Comparison of ENCODE assay signal across 8 mouse cellular contexts in genomic region chr17:29548994-29549393, GRCm38 (mm10). TPM values are rescaled to one million over a fixed set of nuclear protein-coding genes. Genes with fewer than 3 reads are reported as not detected.
DNase-seq lines count a peak whose midpoint lies in the region; ATAC-seq and TF ChIP-seq lines count a peak whose summit lies in the region.
"Had no signal": no experiment of that assay in that cellular context is flagged by ENCODE, and none has a peak within 500 bp of the region (broad histone marks: within the 10 kb centered on the region; RNA-seq: fewer than 3 reads in every experiment).

No protein-coding gene starts in this region.

- intact Hi-C loops in gastrocnemius, postnatal 36 days (cut with DNase I) = no loop called here

- H3K4me3 ChIP-seq in CH12.LX (replicated peaks in 1 of 3; ENCODE audit: low read depth in 2 of 3, low read length in 2 of 3, poor library complexity in 1 of 3) = no peak overlapping the region
- no peak overlapping the region for H3K4me3 ChIP-seq in hindbrain, embryonic 11.5 days (ENCODE audit: low read depth, low read length)

- in situ Hi-C loops in CH12.LX (cut with MboI; ENCODE audit: low pct_ligation_motif_present, low pct_unique_long_range_greater_than_20kb, low sequenced_read_pairs) = no loop called here

- peaks cover 5% of the 10 kb centered on the region for H3K27me3 ChIP-seq in CH12.LX (replicated peaks)
- no peaks in the 10 kb centered on the region for H3K27me3 ChIP-seq in hindbrain, embryonic 11.5 days (ENCODE audit: control insufficient read depth, insufficient read depth, low read length)

- dilution Hi-C loops in CH12.LX (cut with MboI; ENCODE audit: extremely low pct_ligation_motif_present, extremely low pct_unique_long_range_greater_than_20kb, low sequenced_read_pairs) = no loop called here

- WGBS in hindbrain, embryonic 11.5 days = 53% methylated on average over 8 of the region's 8 CpGs

- peak overlapping the region; percentile 87 for H3K4me2 ChIP-seq in CH12.LX (ENCODE audit: insufficient read depth, low read depth, poor library complexity, severe bottlenecking)
- peak overlapping the region; percentile 19; the same call in 1 of the 2 replicates for H3K4me2 ChIP-seq in hindbrain, embryonic 11.5 days (replicated peaks; ENCODE audit: low read depth, low read length)

- no peak for TF ChIP-seq RAD21 in CH12.LX (IDR thresholded peaks at IDR 0.05; ENCODE audit: low read depth, low read length)

- H3K4me1 ChIP-seq in CH12.LX (ENCODE audit: control insufficient read depth in 1 of 2, insufficient read depth in 2 of 2) = peaks cover 2 to 24% of the 10 kb centered on the region in 2 experiments; a peak in 3 of 4 replicates
- H3K4me1 ChIP-seq in hindbrain, embryonic 11.5 days (replicated peaks; ENCODE audit: control insufficient read depth, insufficient read depth, low read length) = no peaks in the 10 kb centered on the region; the same call in 1 of the 2 replicates

- DNase-seq in 3T3-L1 (ENCODE audit: low read depth, low spot score) (peak; percentile 40), CH12.LX (ENCODE audit: extremely low read depth) (no peak), adipocyte (ENCODE audit: low spot score) (no peak)
- no peak for DNase-seq in hindbrain, embryonic 11.5 days (ENCODE audit: low spot score)
- DNase-seq in right cerebral cortex, postnatal 10 days (ENCODE audit: low spot score in 2 of 2) = no peak
- no peak for DNase-seq in gastrocnemius, postnatal 36 days

- TF ChIP-seq CTCF in CH12.LX (conservative IDR thresholded peaks at IDR 0.05 in 1 of 2, IDR thresholded peaks at IDR 0.05 in 1 of 2; ENCODE audit: low read depth in 2 of 2, low read length in 2 of 2) = no peak

- H3K36me3 ChIP-seq in CH12.LX (replicated peaks in 1 of 2; ENCODE audit: control insufficient read depth in 1 of 2, insufficient read depth in 1 of 2, low read length in 1 of 2) = peaks cover 0 to 8% of the 10 kb centered on the region in 2 experiments
- H3K36me3 ChIP-seq in hindbrain, embryonic 11.5 days (ENCODE audit: control insufficient read depth, insufficient read depth, low read length) = no peaks in the 10 kb centered on the region

- ATAC-seq in hindbrain, embryonic 11.5 days (ENCODE audit: low FRiP score) = peak; percentile 43; the same call in 1 of the 2 replicates
- ATAC-seq in megakaryocyte, adult 5-6 weeks (ENCODE audit: poor library complexity, severe bottlenecking) = 0 out of 2 replicates have a peak, but pooled peaks have one; percentile 22

- peaks cover 12% of the 10 kb centered on the region for H3K79me2 ChIP-seq in CH12.LX (replicated peaks; ENCODE audit: control insufficient read depth, extremely low read depth, insufficient read depth, poor library complexity, severe bottlenecking)

- TF ChIP-seq POLR2A in CH12.LX (IDR thresholded peaks at IDR 0.05; ENCODE audit: low read depth, low read length) = no peak

- H3K9me3 ChIP-seq in CH12.LX (replicated peaks; ENCODE audit: low read length) = peaks cover 7% of the 10 kb centered on the region
- no peaks in the 10 kb centered on the region for H3K9me3 ChIP-seq in hindbrain, embryonic 11.5 days (ENCODE audit: control insufficient read depth, low read length)

- no peak overlapping the region for H3K27ac ChIP-seq in CH12.LX (ENCODE audit: insufficient read depth, low read depth)
- H3K27ac ChIP-seq in hindbrain, embryonic 11.5 days (ENCODE audit: low read depth, low read length) = no peak overlapping the region

- TF ChIP-seq EP300 in CH12.LX (IDR thresholded peaks at IDR 0.05; ENCODE audit: low read length) = no peak

- H3K9ac ChIP-seq in CH12.LX (ENCODE audit: insufficient read depth, low read depth) = no peak overlapping the region
- no peak overlapping the region for H3K9ac ChIP-seq in hindbrain, embryonic 11.5 days (ENCODE audit: low read depth, low read length)

TF ChIP-seq in CH12.LX, 34 proteins besides CTCF, POLR2A, EP300 and RAD21:
- TF ChIP-seq NELFE (IDR thresholded peaks at IDR 0.05; ENCODE audit: low read depth, low read length) (no peak), PAX5 (IDR thresholded peaks at IDR 0.05; ENCODE audit: low read length) (no peak), USF2 (conservative IDR thresholded peaks at IDR 0.05; ENCODE audit: low read depth, low read length) (no peak), CHD2 (IDR thresholded peaks at IDR 0.05; ENCODE audit: low read length) (no peak), RCOR1 (conservative IDR thresholded peaks at IDR 0.05; ENCODE audit: low read depth, low read length) (no peak), ZNF384 (IDR thresholded peaks at IDR 0.05; ENCODE audit: low read depth, low read length) (no peak), MYC (IDR thresholded peaks at IDR 0.05; ENCODE audit: low read depth, low read length) (no peak), SIN3A (IDR thresholded peaks at IDR 0.05; ENCODE audit: low read length) (no peak), KAT2A (IDR thresholded peaks at IDR 0.05; ENCODE audit: insufficient replicate concordance, low read length) (no peak), POLR2AphosphoS2 (IDR thresholded peaks at IDR 0.05; ENCODE audit: low read depth, low read length) (no peak), USF1 (IDR thresholded peaks at IDR 0.05; ENCODE audit: low read depth, low read length) (no peak), ETS1 (conservative IDR thresholded peaks at IDR 0.05; ENCODE audit: low read depth, low read length) (no peak), ZMIZ1 (IDR thresholded peaks at IDR 0.05; ENCODE audit: low read depth, low read length) (no peak), IRF4 (IDR thresholded peaks at IDR 0.05; ENCODE audit: low read depth, low read length) (no peak), MXI1 (IDR thresholded peaks at IDR 0.05; ENCODE audit: low read depth, low read length) (no peak), NRF1 (IDR thresholded peaks at IDR 0.05; ENCODE audit: low read depth, low read length) (no peak), HCFC1 (IDR thresholded peaks at IDR 0.05; ENCODE audit: low read depth, low read length) (no peak)

RNA-seq across cellular contexts. Expression of gene Gm17657, which starts 0.4 kb away (rescaled TPM):
- total RNA-seq in CH12.LX (2012; rRNA removed) (0.21 and 0.50 TPM in 2 replicates), CH12.LX (2014; rRNA removed) (not detected in 2 replicates)
- 0.16 and 0.20 TPM in 2 replicates for polyA plus RNA-seq in CH12.LX (2012; ENCODE audit: insufficient read length, low read depth)
- not detected in 2 replicates for polyA plus RNA-seq in hindbrain, embryonic 11.5 days (2014; fragmentation: Nextera tagmentation; extraction: Ambion mirVana)
- not detected in 2 replicates for total RNA-seq in megakaryocyte, adult 5-6 weeks (2015)
- not detected in 2 replicates for total RNA-seq in megakaryocyte, adult 5-6 weeks (2017)
- total RNA-seq in gastrocnemius, postnatal 36 days (2021) = not detected
- total RNA-seq: gastrocnemius, adult 2 months had no signal

RNA-seq across cellular contexts. Expression of gene Tbc1d22b, which starts 0.6 kb away (rescaled TPM):
- total RNA-seq in CH12.LX (2012; rRNA removed) = 6.6 and 7.3 TPM in 2 replicates
- 3.1 and 3.8 TPM in 2 replicates for total RNA-seq in CH12.LX (2014; rRNA removed)
- polyA plus RNA-seq in CH12.LX (2012; ENCODE audit: insufficient read length, low read depth) = 13.4 and 17.3 TPM in 2 replicates
- polyA plus RNA-seq in hindbrain, embryonic 11.5 days (2014; fragmentation: Nextera tagmentation; extraction: Ambion mirVana) = 15.3 and 17.2 TPM in 2 replicates
- 11.3 and 11.5 TPM in 2 replicates for total RNA-seq in megakaryocyte, adult 5-6 weeks (2015)
- 4.9 and 6.8 TPM in 2 replicates for total RNA-seq in megakaryocyte, adult 5-6 weeks (2017)
- 1 to 10 TPM; 7.3 to 9.1 TPM for total RNA-seq in gastrocnemius, postnatal 36 days (2021)

RNA-seq across cellular contexts. Expression of gene Tmem217, which starts 3.2 kb away (rescaled TPM):
- 0.76 and 0.97 TPM in 2 replicates for total RNA-seq in CH12.LX (2012; rRNA removed)
- not detected in 2 replicates for total RNA-seq in CH12.LX (2014; rRNA removed)
- polyA plus RNA-seq in CH12.LX (2012; ENCODE audit: insufficient read length, low read depth) = 0.26 TPM in 1 of 2 replicates, not detected in the other
- 0.50 and 0.60 TPM in 2 replicates for polyA plus RNA-seq in hindbrain, embryonic 11.5 days (2014; fragmentation: Nextera tagmentation; extraction: Ambion mirVana)
- total RNA-seq in megakaryocyte, adult 5-6 weeks (2015) = not detected in 2 replicates
- total RNA-seq in megakaryocyte, adult 5-6 weeks (2017) = 0.18 and 0.65 TPM in 2 replicates
- total RNA-seq in gastrocnemius, postnatal 36 days (2021) = not detected
- total RNA-seq: gastrocnemius, adult 2 months had no signal

RNA-seq across cellular contexts. Expression of gene Pim1, which starts 58.4 kb away (rescaled TPM):
- total RNA-seq in CH12.LX (2012; rRNA removed) (141 and 178 TPM in 2 replicates), CH12.LX (2014; rRNA removed) (72.7 and 75.8 TPM in 2 replicates)
- 121 and 133 TPM in 2 replicates for polyA plus RNA-seq in CH12.LX (2012; ENCODE audit: insufficient read length, low read depth)
- polyA plus RNA-seq in hindbrain, embryonic 11.5 days (2014; fragmentation: Nextera tagmentation; extraction: Ambion mirVana) = 16.8 and 18.1 TPM in 2 replicates
- total RNA-seq in megakaryocyte, adult 5-6 weeks (2015) = 65.2 and 66.9 TPM in 2 replicates
- total RNA-seq in megakaryocyte, adult 5-6 weeks (2017) = 155 and 168 TPM in 2 replicates
- total RNA-seq in gastrocnemius, postnatal 36 days (2021) = 10 to 100 TPM; 13.6 to 16.3 TPM
